Mouse (Mus musculus) G1E (cell line): ENCODE measurements around the gene Ralgapa1.

ENCODE experiments used
- CTCF ChIP-seq: IDR thresholded peaks from 2 replicates; pipeline ENCODE4 v1.5.1; 2012; ENCODE audit warnings: low read depth, low read length, inconsistent platforms, mixed read lengths
- GATA1 ChIP-seq: IDR thresholded peaks from 2 replicates; pipeline ENCODE4 v1.6.1; 2012; ENCODE audit warnings: borderline replicate concordance, low read length, inconsistent platforms, mixed read lengths
- GATA2 ChIP-seq: IDR thresholded peaks from 2 replicates; pipeline ENCODE4 v1.6.1; 2012; ENCODE audit warnings: low read depth, low read length, inconsistent platforms, borderline replicate concordance
- TAL1 ChIP-seq: conservative IDR thresholded peaks from 2 replicates; pipeline ENCODE4 v1.6.1; 2012; ENCODE audit warnings: low read depth, low read length, inconsistent platforms, mixed read lengths

DNA sequence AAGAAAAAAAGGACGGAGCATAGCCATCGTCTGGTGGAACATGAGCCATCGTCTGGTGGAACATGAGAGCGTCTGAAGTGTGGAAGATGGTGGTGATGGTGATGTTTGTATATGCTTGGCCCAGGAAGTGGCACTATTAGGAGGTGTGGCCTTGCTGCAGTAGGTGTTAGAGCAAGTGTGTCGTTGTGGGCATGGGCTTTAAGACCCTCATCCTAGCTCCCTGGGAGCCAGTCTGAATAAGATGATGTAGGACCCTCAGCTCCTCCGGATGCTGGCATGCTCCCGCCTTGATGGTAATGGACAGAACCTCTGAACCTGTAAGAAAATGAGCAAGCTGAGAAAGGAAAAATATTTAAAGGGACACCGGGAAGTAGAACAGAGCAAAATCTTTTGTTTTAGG is 13.9 kb upstream of the Ralgapa1 start:
- no peak for TF ChIP-seq GATA1
- TF ChIP-seq CTCF: no peak
- TF ChIP-seq GATA2: no peak
- no peak for TF ChIP-seq TAL1
